25 mouse cellular contexts compared by ENCODE assay signal in genomic region chr16:44211054-44211414, GRCm38 (mm10).
"Had no signal": no experiment of that assay in that cellular context is flagged by ENCODE, and none has a peak within 500 bp of the region (broad histone marks: within the 10 kb centered on the region; RNA-seq: fewer than 3 reads in every experiment).

No protein-coding gene starts in this region.

- ATAC-seq: forebrain, postnatal 0 days; hindbrain, postnatal 0 days; intestine, embryonic 16.5 days had no signal

- H3K27ac ChIP-seq: heart, adult 2 months; heart, embryonic 13.5 days; heart, embryonic 15.5 days; hindbrain, embryonic 13.5 days; hindbrain, embryonic 15.5 days; hindbrain, postnatal 0 days; kidney, postnatal 0 days; limb, embryonic 13.5 days; limb, embryonic 15.5 days; liver, embryonic 14.5 days had no signal

- H3K4me2 ChIP-seq: heart, embryonic 11.5 days; heart, embryonic 13.5 days; heart, embryonic 15.5 days; hindbrain, embryonic 13.5 days; hindbrain, embryonic 15.5 days; limb, embryonic 13.5 days; limb, embryonic 15.5 days had no signal

- H3K27me3 ChIP-seq: heart, embryonic 13.5 days; heart, embryonic 15.5 days; hindbrain, embryonic 13.5 days; hindbrain, embryonic 15.5 days; limb, embryonic 13.5 days; limb, embryonic 15.5 days had no signal

- H3K9me3 ChIP-seq: heart, embryonic 13.5 days; heart, embryonic 15.5 days; hindbrain, embryonic 13.5 days; hindbrain, embryonic 15.5 days; limb, embryonic 13.5 days; limb, embryonic 15.5 days had no signal

- DNase-seq: forebrain, postnatal 0 days; gastrocnemius, postnatal 14 days; gastrocnemius, postnatal 36 days; heart, adult 2 months; heart, postnatal 14 days; heart, postnatal 36 days; kidney, adult 11 months; kidney, adult 2 months; kidney, adult 9 months; kidney, postnatal 25 days; layer of hippocampus, adult 9-11 months; layer of hippocampus, postnatal 36 days; left cerebral cortex, postnatal 4 days; lung, adult 18-20 months had no signal

- H3K9ac ChIP-seq: forebrain, postnatal 0 days; heart, embryonic 13.5 days; heart, embryonic 15.5 days; hindbrain, embryonic 13.5 days; hindbrain, embryonic 15.5 days; limb, embryonic 13.5 days; limb, embryonic 15.5 days; liver, embryonic 14.5 days had no signal

- H3K4me1 ChIP-seq: heart, embryonic 13.5 days; heart, embryonic 15.5 days; hindbrain, embryonic 13.5 days; hindbrain, embryonic 15.5 days; limb, embryonic 13.5 days; limb, embryonic 15.5 days had no signal

- H3K4me3 ChIP-seq: heart, adult 2 months; heart, embryonic 13.5 days; heart, embryonic 15.5 days; hindbrain, embryonic 13.5 days; hindbrain, embryonic 15.5 days; limb, embryonic 13.5 days; limb, embryonic 15.5 days had no signal
